Mouse (Mus musculus) liver, embryonic 12.5 days (tissue): ENCODE results near the gene Nxpe2. TPM values are rescaled to one million over a fixed set of nuclear protein-coding genes. Genes with fewer than 3 reads are reported as not detected.

Experiments
- ATAC-seq: fragments of 200-750 bp; cut with Nextera tagmentation; 2 replicates; pipeline ENCODE4 v1.8.0; 2017; ENCODE audit warnings: moderate number of reproducible peaks, mild to moderate bottlenecking, moderate library complexity
- H3K27ac ChIP-seq: fragments of 300-500 bp; sonication (generic); 2 replicates; pipeline ENCODE4 v1.5.1; 2016; ENCODE audit warnings: mild to moderate bottlenecking
- H3K27me3 ChIP-seq: fragments of 300-500 bp; sonication (generic); replicated peaks from 2 replicates; pipeline ENCODE4 v1.6.1; 2016; ENCODE audit warnings: mild to moderate bottlenecking, moderate library complexity
- H3K36me3 ChIP-seq: fragments of 300-500 bp; sonication (generic); 2 replicates; pipeline ENCODE4 v1.6.1; 2016; ENCODE audit warnings: mild to moderate bottlenecking, moderate library complexity
- H3K4me1 ChIP-seq: fragments of 300-500 bp; sonication (generic); 2 replicates; pipeline ENCODE4 v1.6.1; 2016
- H3K4me2 ChIP-seq: fragments of 300-500 bp; sonication (generic); 2 replicates; pipeline ENCODE4 v1.6.1; 2016; ENCODE audit warnings: mild to moderate bottlenecking, moderate library complexity
- H3K4me3 ChIP-seq: fragments of 300-500 bp; sonication (generic); 2 replicates; pipeline ENCODE4 v1.5.1; 2016; ENCODE audit warnings: mild to moderate bottlenecking, moderate library complexity
- H3K9ac ChIP-seq: fragments of 300-500 bp; sonication (generic); 2 replicates; pipeline ENCODE4 v1.6.1; 2016; ENCODE audit warnings: mild to moderate bottlenecking, moderate library complexity
- H3K9me3 ChIP-seq: fragments of 300-500 bp; sonication (generic); replicated peaks from 2 replicates; pipeline ENCODE4 v1.6.1; 2016; ENCODE audit warnings: mild to moderate bottlenecking, moderate library complexity
- whole genome bisulfite sequencing: fragments of 180-500 bp; shearing (Covaris S2); methylation state at CpG from one replicate; pipeline ENCODE4 v1.1.7; 2016; ENCODE audit not compliant: insufficient replicate concordance; 5-methylcytosine and 5-hydroxymethylcytosine counted together
- polyA plus RNA-seq: library from polyadenylated mRNA; unstranded; fragments of >200 nt; fragmentation: Nextera tagmentation; extraction: Ambion mirVana; gene quantifications from 2 replicates; pipeline ENCODE4 v1.2.1, GENCODE M21; 2016

Nxpe2 gene
- polyA plus RNA-seq, 1 experiment from 2014 or later, result 130 TPM

DNA sequence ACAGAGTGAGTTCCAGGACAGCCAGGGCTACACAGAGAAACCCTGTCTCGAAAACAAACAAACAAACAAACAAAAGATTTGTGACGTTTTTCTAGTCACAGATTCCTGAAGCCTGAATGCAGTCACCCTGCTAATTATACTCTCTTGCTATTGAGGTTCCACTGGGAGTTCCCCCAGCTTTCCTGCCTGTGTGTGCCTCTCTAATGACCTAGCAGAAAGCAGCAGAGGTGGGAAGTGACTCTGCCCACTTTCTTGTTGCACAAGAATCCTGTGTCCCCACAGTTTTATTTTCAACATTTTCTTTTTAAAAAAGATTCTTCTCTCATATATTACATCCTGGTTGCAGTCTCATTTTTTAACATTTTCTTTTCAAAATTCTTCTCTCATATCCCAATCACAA lies 58.5 kb downstream of the Nxpe2 start:
- WGBS, result 37% methylated on average over 2 of the region's 2 CpGs
- no peaks in the 10 kb centered on the region for H3K4me1 ChIP-seq

DNA sequence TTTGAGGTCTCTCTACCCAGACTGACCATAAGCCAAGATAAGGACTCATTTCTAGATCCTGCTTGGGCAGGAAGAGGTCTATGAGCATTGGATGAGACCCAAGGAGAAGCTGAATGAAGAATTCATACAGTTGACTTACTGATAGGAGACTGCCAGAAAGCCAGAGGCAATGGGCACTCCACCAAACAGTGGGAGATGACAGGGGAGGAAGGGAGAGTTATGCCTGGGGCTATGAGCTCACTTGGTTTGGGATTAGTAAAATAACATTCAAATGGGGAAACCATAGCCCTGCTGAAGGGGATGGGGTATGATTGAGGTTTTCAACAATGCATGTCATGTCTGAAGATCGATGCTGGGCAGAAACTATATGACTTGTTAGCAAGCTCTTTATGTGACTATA lies 63.0 kb downstream of the Nxpe2 start:
- Histone ChIP-seq H3K9me3 (no peaks in the 10 kb centered on the region), H3K9ac (no peak overlapping the region), H3K4me1 (no peaks in the 10 kb centered on the region), H3K27ac (no peak overlapping the region), H3K36me3 (no peaks in the 10 kb centered on the region), H3K4me2 (no peak overlapping the region), H3K27me3 (0 out of 2 replicates have a peak, but pooled peaks cover 9% of the 10 kb centered on the region), H3K4me3 (no peak overlapping the region)
- 83% methylated on average over 1 of the region's 1 CpGs for WGBS
- ATAC-seq, result no peak

More for the DNA sequence above, 58.5 kb downstream of the Nxpe2 start:
- no peak overlapping the region for H3K4me2 ChIP-seq
- H3K9me3 ChIP-seq, result no peaks in the 10 kb centered on the region
- no peak overlapping the region for H3K4me3 ChIP-seq
- H3K36me3 ChIP-seq, result no peaks in the 10 kb centered on the region
- H3K9ac ChIP-seq, result no peak overlapping the region
- H3K27me3 ChIP-seq, result 0 out of 2 replicates have a peak, but pooled peaks cover 9% of the 10 kb centered on the region
- H3K27ac ChIP-seq, result no peak overlapping the region
- no peak for ATAC-seq

DNA sequence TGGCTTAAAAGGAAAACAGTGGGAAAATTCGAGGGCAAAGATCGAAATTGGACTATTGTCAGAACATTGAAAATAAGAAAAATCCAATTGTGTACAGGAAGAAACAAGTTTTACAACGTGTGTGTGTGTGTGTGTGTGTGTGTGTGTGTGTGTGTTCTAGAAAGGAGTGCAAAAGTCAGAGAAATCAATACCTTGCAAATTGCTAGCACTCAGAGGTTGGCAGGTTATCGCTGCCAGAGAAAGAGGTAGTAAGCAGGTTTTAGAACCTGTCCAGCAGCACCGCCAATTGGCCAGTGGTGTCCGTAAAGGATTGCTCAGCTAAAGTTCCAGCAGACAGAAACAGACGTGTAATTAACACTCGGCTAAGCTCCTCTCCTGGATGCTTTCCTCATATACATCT lies 69.0 kb downstream of the Nxpe2 start:
- Histone ChIP-seq H3K4me2 (no peak overlapping the region), H3K27ac (no peak overlapping the region), H3K9me3 (no peaks in the 10 kb centered on the region), H3K4me3 (no peak overlapping the region), H3K36me3 (no peaks in the 10 kb centered on the region), H3K9ac (no peak overlapping the region), H3K4me1 (no peaks in the 10 kb centered on the region), H3K27me3 (0 out of 2 replicates have a peak, but pooled peaks cover 2% of the 10 kb centered on the region)
- WGBS, result 68% methylated on average over 8 of the region's 8 CpGs
- no peak for ATAC-seq

DNA sequence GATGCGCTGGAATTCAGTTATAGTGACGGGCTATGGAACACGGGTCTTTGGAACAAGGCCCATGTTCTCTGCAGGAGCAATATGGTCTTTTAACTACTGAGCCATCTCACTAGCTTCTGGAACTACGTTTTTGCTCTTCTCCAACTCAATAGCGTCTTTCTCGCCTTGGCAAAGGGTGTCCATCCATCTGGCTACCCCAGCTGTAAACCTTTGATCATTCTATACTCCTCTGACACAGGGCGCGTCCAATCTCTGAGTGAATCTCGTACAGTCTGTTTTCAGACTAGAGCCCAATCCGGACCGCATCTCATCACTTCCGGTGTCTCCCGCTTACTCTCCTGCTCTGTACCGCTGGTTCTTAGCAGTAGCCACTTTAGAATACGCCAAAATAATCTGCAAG lies 76.4 kb downstream of the Nxpe2 start:
- no peaks in the 10 kb centered on the region for H3K4me1 ChIP-seq
- no peak overlapping the region for H3K9ac ChIP-seq
- no peak overlapping the region for H3K4me3 ChIP-seq
- 78% methylated on average over 15 of the region's 15 CpGs for WGBS
- no peak overlapping the region for H3K4me2 ChIP-seq
- H3K9me3 ChIP-seq, result no peaks in the 10 kb centered on the region
- H3K27ac ChIP-seq, result no peak overlapping the region
- H3K27me3 ChIP-seq, result 0 out of 2 replicates have a peak, but pooled peaks cover 2% of the 10 kb centered on the region
- no peaks in the 10 kb centered on the region for H3K36me3 ChIP-seq
- no peak for ATAC-seq

Other genes starting within 250 kb of the Nxpe2 start
- gene Nxpe4, start 191.4 kb downstream of the Nxpe2 start, polyA plus RNA-seq, result 7.8 and 8.4 TPM in 2 replicates
- 165 and 172 TPM in 2 replicates for gene Rexo2, start 127.2 kb upstream of the Nxpe2 start, polyA plus RNA-seq
- 72.1 and 73.6 TPM in 2 replicates for gene Rbm7, start 141.8 kb upstream of the Nxpe2 start, polyA plus RNA-seq
- gene Gm5617, start 142.0 kb upstream of the Nxpe2 start, polyA plus RNA-seq, result 22.1 and 22.4 TPM in 2 replicates